Mouse (Mus musculus): ENCODE measurements at regions not wholly inside any gene's neighbourhood (a gene's known extent, or its start where the extent isn't known, plus 50 kb on each side); places are given as distances from the start of the nearest gene placed in this dataset.

DNA sequence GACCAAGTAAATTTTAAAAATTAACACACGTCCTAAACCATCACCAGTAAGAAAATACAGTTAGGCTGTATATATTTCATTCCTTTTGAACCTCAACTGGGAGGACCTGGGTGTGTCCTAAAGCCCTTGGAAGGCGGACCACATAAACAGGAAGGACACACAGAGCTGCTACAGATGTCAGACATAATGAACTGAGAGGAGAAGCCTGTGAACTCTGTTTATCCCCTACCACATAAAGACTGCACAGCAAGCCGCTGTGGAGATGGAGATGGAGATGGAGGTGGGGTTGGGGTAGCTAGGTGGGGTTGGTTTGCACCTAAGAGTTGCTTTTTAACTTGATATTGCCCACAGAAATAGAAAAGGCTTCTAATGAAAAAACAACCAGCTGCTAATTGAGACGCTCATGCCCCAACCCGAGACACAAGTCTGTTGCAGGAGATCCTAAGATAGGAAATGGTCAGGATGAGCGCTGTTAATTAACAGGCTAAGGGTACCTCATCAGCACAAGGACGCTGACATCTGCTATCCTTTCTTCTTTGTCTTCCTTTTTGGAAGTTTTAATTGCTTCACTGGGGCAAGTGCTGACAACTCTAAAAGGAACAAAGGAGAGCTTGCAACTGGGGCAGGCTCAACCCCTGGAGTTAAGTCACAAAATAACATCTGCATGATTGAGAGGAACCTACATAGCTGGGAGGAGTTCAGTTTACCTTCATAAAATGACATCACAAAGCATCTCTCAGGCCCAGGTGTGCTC lies 119.3 kb upstream of the Lyplal1 start:
- peak; percentile 68 for DNase-seq (ENCODE audit: low read depth, low spot score)

DNA sequence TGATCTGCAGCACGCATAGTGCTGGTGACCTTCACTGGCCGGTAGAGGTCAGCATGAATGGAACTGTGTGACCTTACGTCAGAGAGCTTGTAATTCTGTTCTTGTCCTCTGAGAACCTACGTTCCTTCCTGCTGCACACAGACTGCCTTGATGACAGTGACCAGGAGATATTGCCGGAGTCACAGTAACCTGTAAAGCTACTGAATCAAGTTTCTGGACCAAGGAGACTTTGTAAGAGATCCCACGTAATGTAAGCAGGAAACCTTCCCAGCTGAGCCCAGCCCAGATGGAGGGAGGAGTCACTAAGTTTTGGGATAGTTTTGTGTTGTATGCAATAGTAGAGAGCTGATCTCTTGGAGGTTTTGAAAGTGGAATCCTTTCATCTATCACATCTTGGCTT lies 117.4 kb upstream of the Lyplal1 start:
- DNase-seq (ENCODE audit: low read depth, low spot score), result peak; percentile 46

DNA sequence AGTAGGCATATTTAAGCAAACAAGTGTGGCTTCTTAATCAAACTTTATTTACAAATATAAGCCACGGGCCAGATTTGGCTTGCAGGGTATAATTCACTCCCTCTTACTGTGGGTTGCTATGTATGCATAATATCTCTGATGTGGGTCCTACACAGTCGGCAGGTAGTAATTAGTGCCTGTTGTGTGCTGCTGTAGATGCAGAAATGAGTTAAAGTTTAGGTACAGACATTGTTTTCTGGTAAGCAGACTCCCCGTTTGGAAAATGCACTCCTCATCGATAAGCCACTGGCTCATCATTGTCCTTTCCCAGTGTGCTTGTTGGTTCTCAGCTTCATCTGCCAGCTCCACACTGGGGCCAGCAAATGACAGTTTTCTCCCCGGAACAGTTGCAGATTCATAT lies 113.4 kb upstream of the Lyplal1 start:
- no peak for DNase-seq (ENCODE audit: low read depth, low spot score)

DNA sequence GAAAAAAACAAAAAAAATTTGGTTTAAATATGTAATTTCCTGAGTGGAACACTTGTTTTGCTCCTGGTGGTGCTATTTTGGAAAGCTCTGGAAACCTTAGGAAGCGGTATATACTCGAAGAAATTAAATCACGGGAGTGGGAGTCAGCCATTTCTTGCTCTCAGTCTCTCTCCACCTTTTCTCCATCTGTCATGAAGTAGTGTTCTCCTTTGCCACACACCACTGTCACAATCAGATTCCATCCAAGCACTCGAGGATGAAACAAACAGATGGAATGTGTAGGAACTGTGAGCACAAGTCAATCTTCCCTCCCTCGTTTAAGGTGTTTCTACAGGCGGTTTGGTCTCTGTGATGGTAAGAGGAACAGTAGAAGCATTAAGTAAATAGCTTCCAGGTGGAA lies 112.7 kb upstream of the Lyplal1 start:
- DNase-seq (ENCODE audit: low read depth, low spot score), result no peak

DNA sequence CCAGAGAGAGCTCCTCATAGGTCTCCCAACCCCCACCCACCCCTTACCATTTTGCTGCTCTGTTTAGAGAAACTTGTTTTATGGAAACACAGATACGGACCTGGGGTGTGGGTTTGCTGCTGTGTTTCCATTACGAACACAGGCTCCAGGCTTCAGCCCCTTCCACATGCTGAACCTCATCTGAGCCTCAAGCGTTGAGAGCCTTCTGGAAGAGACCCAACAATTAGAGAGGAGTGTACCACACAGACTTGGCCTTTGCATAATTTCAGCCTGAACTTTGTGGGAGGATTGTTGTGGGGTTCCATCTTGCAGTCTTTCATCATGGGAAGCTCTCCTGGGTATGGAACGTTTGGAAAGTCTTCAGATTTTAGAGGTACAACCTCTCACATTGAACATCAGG lies 111.3 kb upstream of the Lyplal1 start:
- DNase-seq (ENCODE audit: low read depth, low spot score), result no peak

DNA sequence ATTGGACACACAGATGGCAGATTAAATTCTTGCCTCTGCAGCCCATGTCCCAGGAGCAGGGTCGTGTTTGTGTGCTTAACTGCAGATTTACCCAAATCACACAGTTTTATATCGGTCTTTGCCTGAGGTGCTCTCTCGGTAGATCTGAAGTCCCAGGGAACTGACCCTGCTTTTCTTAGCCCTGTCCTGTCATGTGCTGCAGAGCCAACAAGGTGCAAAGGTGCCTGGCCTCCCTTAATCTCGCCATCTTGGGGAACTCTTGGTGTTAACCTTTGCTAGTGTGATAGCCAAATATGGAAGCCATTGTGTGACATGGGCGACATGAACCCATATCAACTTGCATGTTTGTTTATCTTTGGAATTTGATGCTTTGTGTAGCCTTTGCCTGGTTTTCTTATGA lies 107.1 kb upstream of the Lyplal1 start:
- DNase-seq (ENCODE audit: low read depth, low spot score), result no peak

DNA sequence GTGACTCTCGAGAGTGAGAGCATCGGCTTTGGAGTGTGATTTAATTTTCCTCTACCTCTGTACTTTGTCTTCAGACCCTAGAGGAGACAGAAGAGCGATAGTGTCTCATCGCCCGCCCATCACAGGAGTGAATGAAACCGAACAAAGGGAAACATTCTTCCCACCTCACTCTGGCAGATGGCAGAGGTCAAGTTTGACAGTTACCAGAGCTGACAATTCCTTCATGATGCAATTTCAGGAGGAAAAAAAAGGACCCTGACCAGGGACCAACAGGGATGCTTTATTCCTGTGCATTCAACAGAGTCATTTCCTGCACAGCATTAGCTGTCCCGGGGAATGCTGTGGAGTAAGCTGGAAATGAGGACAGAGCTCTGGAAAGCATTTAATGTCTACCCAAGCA lies 106.3 kb upstream of the Lyplal1 start:
- DNase-seq (ENCODE audit: low read depth, low spot score), result peak; percentile 42

DNA sequence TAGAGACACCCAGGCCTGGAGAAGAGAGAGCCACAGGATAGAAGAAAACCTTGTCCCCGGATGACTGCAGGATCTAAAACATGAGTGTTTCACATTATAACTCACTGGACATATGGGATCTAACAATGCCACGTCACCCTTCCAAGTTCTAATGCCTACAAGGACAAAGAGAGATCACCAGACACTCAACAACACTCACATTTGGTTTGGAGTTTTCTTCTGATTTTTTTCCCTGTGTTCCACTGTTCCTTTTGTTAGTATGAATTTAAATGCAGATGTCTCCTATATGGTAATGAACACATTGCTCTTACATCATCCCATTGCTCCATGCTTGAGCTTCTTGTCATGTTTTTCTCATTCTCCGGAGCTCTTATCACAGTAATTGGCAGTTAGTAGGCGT lies 101.9 kb upstream of the Lyplal1 start:
- DNase-seq (ENCODE audit: low read depth, low spot score), result no peak

DNA sequence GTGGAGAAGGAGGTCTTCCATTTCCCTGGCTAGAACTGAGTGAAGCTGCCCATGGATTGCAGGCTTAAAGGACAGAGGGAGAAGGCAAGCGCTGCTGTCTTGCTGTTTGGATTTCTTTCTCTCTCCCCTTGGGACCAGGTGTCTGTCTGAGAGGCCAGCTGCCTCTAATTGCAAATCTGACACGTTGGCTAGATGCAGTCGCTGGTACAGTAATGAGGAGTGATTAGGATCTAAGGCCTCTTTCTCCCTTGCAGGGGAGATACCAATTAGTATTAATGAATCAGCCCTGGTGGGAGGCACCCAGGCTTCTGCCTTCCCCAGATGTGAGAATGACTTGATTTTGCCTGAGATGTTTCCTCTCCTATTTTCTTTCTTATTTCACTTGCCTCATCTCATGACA lies 100.1 kb upstream of the Lyplal1 start:
- DNase-seq (ENCODE audit: low read depth, low spot score), result no peak

DNA sequence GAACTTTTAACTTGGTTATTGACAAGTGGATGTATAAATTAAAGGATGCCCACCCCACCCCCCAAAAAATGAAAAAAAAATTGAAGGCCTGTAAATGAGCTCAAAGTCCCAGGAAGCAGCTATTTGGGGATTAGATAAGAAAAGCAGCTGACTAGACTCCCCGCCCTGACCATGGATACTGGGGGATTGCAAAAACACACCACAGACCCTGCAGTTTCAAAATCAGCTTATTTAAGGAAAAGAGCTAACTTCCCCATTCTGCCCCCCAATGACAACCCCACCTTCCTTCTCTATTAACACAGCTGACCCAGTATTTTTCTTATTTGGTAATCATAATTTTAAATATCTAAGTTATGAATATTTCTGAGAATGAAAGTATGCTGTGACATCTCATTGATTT lies 87.0 kb upstream of the Lyplal1 start:
- no peak for DNase-seq (ENCODE audit: low read depth, low spot score)

DNA sequence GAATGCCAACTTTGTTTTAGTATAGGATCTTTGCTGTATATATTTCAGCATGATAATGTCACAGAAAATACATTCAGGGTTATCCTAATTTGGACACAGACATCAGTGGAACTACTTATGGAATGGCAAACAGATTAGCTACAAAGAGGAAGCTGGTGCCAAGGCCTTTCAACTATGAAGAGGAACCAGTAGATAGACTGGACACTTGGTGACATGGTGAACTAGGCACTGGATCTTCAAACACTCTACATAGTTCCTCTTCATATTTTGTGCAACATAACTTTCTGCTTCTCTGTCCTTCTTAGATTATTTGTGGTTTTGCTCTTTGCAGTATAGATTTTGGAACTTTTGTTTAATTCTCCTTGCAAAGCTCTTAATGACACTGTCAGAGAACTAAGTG lies 85.4 kb upstream of the Lyplal1 start:
- DNase-seq (ENCODE audit: low read depth, low spot score), result no peak

DNA sequence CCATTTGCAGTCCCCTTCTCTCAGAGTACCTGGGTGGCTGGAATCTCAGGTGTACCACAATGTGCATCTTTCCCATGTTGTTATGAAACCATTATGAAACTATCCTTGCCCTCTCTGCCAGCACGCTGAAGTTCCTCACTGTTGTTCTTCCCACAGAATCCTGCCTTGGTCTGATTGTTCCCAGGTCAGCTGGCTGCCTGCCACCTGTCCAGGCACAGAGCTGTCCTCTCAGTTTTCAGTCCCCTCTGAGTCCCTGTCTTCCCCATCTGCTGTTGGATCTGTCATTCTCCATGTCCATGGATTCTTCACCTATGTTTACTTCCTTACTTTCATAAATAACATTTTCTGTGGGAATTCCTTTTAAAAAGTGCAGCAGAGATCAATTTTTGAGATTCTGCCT lies 81.3 kb upstream of the Lyplal1 start:
- no peak for DNase-seq (ENCODE audit: low read depth, low spot score)

DNA sequence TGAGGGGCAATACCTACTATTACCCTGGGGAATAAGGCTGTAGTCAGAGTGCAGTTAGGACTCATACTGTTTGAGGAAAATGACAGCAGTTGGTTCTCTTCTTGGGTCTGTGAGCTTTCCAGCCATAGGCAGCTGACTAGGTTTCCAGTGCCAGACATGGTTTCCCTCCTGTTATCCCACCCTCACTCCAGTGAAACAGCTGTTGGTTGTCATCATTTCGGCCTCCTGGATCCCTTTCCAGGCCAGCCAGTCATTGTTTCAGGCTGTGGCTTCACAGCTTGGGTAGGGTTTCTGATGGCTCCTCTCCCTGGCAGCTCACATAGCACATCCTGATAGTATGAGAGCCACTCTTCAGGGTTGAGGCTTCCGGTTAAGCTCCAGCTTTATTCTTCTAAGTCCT lies 79.9 kb upstream of the Lyplal1 start:
- no peak for DNase-seq (ENCODE audit: low read depth, low spot score)

DNA sequence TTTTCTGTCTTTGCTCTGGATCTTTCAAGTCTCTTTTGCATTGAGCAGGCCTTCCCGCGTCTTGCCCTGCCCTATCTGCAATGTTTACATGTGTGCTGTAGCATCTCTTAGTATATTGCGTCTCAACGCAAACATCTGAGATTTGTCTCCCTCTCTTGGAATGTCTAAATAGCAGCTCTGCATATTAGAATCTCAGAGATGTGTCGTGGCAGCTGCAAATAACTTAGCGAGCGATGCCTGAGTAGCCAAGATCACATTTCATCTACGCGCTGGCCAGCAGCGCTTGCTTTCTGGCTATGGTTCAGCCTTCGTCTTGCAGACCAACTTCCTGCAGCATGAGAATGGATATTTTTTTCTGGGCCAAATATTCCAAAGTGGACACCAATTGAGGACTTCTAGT lies 72.3 kb upstream of the Lyplal1 start:
- no peak for DNase-seq (ENCODE audit: low read depth, low spot score)

DNA sequence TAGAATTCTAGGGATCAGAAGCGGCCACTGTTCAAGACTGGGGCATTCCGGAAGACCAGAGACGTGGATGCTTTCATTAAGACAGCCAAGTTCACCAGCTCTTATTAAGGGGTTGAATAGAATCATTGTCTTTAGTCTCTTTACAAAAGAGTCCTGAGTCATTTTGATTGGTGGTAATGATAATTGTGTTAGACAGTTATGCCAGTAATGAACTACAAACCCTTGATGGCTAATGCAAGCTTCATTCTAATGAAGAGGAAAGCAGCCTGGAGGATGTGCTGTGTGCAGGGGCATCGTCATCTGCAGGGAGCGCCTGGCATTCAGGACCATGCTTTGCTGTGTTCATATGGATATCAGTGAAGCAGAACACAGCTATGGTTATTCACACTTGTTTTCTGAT lies 70.3 kb upstream of the Lyplal1 start:
- no peak for DNase-seq (ENCODE audit: low read depth, low spot score)

DNA sequence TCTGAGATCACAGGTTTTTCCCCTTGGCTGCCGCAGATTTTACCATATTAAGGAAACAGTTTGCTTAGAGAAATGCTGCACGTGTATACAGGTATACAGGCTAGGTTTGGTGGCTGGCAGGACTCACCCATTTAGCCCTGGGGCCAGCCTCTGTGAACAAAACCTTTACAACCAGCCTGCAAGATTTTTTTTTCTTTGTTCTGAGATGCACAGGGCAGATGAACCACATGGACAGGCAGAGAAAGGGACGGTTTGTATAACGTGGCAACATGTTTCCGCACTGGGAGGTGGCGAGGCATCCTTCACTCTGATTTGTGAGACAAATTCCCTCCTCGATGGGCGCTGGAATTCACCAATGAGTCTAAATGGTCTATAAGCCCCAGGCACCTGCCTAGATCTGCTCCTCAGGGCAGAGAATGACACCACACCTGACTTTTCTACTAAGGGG lies 66.1 kb upstream of the Lyplal1 start:
- peak; percentile 8 for DNase-seq (ENCODE audit: low read depth, low spot score)

DNA sequence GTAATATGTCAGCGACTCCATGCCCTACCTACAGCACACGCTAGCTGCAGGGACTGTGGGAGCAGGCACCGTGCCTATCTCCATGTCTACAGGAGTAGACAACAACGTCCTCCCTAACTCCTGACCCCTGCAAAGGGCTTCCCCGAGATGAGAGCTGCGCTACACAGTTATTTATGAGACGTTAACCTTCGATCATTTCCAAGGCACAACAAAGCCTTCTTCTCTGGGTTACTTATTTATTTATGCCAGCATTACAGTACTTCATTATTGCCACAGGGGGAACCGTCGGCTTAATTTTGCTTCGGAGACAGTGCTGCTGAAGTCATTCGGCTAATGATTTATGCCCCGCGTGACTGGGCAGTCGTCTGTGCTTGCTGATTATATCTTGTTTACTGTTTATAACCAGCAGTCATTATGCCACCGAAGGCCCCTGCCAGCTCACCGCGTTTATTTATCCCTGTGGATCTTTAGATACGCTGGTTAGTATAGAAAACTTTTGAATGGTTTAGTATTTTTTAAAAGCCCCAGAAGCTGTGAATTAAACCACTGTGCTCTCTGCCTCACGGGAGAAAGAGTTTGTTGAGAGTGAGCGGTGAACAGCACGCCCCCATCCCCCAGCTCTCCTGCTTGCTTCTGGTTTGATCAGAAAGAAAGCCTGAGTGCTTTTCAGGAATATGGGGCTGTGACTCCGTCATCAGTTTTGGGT lies 65.5 kb upstream of the Lyplal1 start:
- peak; percentile 50 for DNase-seq (ENCODE audit: low read depth, low spot score)

DNA sequence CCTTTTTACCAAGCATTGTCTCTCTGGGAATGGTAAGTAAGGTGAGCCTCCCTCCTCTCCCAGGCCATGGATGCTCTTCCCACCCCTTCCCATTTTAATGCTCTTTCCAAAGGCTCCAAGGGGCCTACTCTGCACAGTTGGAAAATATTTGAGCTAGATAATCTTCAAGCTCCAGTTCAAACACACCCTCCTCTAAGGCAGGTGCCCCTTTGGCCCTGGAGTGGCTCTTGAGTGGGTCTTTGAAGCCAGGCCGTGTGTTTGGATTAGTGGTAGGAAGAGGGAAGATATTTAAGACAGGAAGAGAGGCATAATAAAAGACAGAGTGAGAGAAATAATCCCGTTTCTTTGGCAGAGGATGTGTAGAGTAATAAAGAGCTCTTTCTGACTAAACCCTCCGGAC lies 59.9 kb upstream of the Lyplal1 start:
- DNase-seq (ENCODE audit: low read depth, low spot score), result no peak

DNA sequence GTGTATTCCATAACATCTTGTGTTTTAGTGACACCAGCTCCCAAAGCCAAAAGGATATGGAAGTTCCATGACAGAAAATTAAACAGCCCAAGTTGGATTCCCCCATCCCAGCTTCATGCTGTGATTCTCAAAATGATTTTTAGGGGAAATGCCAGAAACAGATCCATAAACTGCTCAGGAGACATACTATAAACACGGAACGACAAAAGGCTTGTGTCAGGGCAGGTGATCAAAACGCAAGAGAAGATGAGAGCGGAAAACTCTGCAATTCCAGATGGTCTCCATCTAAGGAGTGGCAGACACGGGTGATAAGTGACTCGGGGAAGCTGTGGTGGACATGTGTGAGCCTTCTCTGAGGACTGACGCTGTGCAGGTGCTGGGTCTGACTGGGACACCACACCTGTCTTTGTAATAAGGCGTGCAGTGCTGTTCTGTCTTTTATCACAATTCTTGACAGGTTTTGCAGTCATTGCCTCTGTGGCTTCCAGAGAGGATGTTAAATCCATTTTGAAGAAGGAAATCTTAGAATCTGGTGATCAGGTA lies 56.4 kb upstream of the Lyplal1 start:
- DNase-seq (ENCODE audit: low read depth, low spot score), result no peak

DNA sequence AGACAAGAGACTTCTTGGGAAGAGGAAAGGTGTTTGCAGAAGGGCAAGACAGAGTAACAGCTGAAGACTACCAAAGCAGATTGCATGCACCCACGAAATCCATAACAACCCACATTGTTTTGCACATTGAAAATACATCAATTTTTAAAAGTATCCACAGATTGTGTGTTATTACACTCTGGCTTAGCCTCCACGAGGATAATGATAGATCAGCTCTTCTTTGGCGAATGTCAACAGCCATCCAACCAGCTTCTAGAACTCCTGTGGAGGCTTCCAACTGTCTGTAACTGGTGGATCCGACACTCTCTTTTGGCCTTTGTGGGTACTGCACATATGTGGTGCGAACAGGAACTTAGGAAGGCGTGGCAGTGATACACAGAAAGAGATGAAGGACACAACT lies 54.6 kb upstream of the Lyplal1 start:
- DNase-seq (ENCODE audit: low read depth, low spot score), result no peak
